Mouse (Mus musculus) adrenal gland (tissue): ENCODE measurements around the gene Igdcc4.
"Not testable (repeated sequence)": the region's sequence is repeated elsewhere in the genome, so short reads cannot be mapped to it uniquely, and the experiment has no call there.

ENCODE experiments used
- intact Hi-C: fragments of 180-260 bp; cut with DNase I; formaldehyde crosslinking; loops from one replicate; pipeline ENCODE4 v1.15.1; 2025
- long read RNA-seq, 2 experiments: library from polyadenylated mRNA; unstranded; transcript quantifications; one replicate each; pipeline ENCODE4 v2.0.0; 2020; ENCODE audit warnings: borderline replicate concordance in 1 of 2; ENCODE audit not compliant: insufficient replicate concordance in 1 of 2

The Igdcc4 gene
- long read RNA-seq, experiment 1, partial matches to known transcripts = 2 of 7 reads
- long read RNA-seq, experiment 1, other reads (novel, unspliced or antisense) = 5 of 7 reads
- long read RNA-seq, experiment 2, partial matches to known transcripts = 5 of 11 reads
- long read RNA-seq, experiment 2, other reads (novel, unspliced or antisense) = 6 of 11 reads

DNA sequence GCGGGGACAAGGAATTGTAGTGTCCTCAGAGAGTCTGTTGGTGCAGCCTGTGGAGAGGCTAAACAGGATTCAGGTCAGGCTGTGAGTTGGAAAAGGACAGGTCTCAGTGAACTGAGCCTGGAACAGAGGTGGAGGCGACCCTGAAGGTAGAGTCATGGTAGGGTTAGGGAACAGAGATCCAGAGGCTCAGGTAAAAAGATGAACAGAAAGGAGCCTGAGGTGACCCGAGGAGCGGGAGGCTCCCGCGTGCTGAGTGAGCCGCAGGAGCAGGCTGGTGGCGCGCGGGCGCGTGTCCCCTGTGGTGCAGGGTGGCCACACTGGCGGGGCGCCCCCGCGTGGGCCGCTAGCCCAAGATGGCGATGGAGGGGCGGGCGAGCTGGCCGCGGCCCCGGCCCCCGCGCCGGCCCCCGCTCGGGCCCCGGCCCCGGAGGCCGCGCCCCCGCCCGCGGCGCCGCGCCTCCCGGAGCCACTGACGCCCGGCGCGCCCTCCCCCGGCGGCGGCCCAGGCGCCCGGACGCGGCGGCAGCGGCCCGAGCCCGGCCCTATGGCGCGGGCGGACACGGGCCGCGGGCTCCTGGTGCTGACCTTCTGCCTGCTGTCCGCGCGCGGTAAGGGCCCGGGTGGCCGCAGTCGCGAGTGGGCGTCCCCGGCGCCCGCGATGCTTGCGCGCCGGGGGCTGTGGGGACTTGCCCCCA lies at the start of gene Igdcc4:
TSS of gene Igdcc4 (plus strand) at position 496 of the 695 bp plus-strand sequence.
- intact Hi-C loops = no loop called here

DNA sequence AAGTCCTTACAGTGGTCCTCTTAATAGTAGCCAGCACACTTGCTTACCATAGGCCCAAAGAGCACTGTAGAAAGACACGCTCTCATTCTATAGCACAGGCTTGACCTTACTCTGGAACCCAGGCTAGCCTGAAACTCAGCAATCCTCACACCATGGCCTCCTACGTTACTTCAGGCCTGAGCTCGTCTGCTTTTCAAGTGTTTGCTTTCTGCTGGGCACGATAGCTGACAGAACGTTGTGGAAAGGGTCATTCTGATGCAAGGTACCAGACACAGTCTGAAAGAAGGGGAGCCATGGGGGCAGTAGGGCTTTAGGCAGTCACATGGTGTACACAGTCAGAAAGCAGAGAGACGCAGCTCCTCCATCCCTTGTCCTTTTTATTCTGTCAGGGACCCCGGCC lies 37.0 kb upstream of the Igdcc4 start:
- intact Hi-C loops = no loop called here

DNA sequence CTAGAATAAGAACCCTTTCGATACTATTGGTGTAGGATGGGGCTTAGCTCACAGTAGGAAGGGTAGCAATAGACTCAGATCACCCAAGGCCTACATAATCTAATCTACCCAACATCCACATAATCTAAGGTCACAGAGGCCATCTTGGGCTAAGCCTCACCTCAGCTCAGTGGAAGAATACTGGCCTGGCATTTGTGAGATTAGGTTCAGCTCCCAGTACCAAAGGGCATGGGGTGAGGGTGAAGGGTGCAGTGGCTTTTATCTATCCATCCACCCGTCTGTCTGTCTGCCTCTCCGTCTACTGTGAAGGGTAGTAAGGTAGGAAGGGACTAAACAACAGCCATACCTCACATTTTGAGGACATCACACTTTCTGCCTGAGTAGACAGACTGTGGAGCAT lies 30.7 kb upstream of the Igdcc4 start:
- intact Hi-C loops = loop anchor here (5.0 kb wide), 1 partner anchor 52 kb away; no protein-coding TSS in a partner anchor

DNA sequence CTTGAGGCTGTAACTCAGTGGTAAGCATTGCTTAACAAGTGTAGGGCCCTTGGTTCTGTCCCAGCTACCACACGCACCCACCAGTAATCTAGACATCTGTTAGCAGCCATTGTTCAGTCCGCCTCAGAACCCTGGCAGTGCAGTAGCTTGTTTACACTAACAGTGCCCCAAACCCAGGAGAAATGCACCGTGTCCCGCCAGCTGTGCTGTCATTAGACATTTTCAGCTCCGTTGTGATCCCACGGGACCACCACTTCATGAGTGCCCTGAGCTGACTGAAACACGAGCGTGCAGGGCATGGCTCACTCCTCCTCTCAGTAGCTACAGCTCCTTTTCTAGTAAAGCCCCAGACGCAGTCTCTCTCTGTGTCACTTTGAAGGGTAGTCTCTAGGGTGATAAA lies 27.7 kb upstream of the Igdcc4 start:
- intact Hi-C loops = loop anchor here (5.0 kb wide), 1 partner anchor 49 kb away; no protein-coding TSS in a partner anchor

DNA sequence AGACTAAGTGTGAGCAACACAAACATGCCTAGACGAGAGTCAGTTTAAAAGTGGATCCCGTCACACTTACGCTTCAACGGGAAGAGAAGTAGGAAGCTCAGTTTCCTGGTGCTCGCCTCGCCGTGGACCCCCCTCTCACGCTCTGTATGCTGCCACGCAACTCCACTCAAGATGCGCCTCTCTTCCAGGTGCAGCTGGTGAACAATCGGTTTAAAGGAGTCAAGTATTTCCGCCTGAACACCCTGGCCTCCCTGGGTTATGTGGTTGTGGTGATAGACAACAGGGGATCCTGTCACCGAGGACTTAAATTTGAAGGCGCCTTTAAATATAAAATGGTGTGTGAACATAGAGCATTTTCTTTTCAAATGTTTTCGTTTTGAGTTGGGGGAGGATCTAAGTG lies 27.0 kb upstream of the Igdcc4 start:
- intact Hi-C loops = loop anchor here (5.0 kb wide), 1 partner anchor 48 kb away; no protein-coding TSS in a partner anchor

DNA sequence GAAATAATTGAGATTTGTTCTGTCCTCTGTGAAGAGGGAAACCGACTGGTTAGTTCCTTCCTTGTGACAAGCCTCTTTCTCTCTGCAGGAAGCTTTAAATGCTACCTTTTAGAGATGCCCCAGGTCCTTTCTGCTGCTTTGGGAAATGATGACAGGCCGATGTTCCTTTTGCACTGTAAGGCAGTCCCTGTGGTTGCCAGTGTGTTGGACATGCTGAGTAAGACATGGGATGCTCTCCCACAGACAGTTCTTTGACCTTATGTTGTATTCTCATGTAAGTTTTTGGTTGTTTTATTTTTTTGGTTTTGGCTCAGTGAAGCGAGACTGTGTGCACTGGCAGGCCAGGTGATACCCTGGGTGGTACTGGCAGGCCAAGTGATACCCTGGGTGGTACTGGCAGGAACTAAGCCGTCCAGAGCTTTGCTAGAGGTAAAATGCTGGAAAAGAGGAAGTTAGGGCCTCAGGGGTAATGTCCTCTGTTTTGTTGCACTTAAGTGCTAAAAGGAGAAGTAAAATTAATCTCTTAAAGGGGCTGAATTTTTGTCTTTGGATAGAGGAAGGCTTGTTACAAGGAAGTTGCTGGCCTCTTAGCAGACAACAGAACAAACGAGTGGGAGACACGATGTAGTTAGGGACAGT lies 26.3 kb upstream of the Igdcc4 start:
- intact Hi-C loops = loop anchor here (5.0 kb wide), 1 partner anchor 47 kb away; no protein-coding TSS in a partner anchor

DNA sequence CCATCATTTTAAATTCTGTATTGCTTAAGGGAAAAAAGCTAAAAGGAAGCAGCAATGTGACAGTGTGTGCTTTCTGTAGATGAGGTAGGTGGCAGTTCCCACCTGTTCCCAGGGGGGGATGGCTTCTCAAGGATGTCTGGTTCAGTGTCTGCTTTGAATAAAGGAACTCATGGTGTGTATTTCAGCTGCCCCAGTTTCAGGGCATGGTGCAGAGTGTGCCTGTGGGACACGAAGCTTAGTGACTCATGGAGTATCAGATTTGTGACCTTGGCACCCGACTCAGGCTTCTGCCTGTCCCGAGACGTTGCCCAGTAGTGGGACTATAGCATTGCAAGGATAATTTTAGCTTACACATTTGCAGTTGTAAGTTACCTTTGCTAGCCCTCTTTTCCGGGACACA lies 23.8 kb upstream of the Igdcc4 start:
- intact Hi-C loops = no loop called here

DNA sequence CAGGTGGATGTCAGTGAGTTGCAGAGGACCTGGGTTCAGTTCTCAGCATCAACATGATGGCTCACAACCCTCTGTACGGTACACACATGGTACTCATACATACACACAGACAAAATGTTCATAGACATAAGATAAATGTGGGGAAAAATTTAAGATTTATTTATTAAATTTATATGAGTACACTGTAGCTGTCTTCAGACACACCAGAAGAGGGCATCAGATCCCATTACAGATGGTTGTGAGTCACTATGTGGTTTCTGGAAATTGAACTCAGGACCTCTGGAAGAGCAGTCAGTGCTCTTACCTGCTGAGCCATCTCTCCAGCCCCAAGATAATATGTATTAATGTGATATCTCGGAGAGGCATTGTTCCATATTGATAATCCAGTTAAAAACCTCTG lies 21.1 kb upstream of the Igdcc4 start:
- intact Hi-C loops = not testable (repeated sequence)

DNA sequence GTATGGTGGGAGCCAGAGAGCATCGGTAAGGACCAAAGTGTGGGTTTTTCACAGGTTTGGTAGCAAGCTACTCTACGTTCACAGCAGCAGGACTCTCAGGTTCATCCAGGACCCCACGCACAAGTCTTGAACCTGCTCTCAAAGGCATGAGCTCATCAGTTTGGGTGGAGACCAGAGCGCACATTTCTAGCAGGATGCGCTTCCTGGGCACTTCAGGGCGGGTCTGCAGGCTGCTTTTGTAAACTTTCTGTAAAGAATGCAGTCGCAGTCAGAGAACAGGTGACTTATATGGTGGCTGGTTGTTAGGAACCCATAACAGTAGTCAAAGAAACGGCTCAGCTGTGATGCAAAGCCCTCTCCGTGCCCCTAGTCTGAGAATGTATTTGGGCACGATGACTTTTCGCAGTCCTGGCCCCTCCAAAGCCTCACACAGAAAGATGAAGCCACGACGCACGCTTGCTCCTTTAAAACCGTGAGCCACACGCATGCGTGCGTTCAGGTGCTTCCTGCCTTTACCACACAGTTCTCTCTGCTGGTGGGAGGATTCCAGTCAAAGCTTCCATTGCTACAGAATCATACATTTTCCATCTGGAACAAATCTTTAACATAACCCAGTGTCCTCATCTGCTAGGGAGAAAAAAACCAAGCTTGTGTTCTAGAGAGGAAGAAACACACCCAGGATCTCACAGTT lies 18.1 kb upstream of the Igdcc4 start:
- intact Hi-C loops = no loop called here

DNA sequence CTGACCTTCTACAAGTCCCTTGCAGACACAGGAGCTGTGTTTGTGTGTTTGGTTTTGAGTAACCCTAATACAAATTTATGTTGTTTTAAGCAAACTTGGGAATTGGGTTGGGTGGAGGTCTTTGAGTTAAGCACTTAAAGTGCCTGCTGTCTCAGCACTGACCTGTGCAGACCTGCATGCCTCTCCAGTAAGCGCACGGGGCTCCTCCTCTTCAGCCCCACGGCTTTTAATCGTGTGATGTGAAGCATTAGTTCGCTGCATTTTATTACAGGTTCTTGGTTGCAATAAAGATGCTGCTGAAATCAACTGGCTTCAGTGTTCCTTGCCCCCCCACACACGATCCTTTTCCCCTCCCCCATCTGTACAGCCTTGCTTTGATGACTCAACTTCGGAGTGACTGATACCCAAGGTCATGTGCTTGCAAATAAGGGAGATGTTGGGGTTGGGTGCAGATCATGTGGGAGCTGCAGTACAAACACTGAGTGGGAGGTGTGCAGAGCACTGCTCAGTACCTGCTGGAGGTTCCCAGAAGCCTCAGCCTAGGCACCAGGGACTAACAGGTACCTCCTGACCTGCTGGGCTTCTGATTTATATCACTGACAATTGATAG lies 17.0 kb upstream of the Igdcc4 start:
- intact Hi-C loops = no loop called here

DNA sequence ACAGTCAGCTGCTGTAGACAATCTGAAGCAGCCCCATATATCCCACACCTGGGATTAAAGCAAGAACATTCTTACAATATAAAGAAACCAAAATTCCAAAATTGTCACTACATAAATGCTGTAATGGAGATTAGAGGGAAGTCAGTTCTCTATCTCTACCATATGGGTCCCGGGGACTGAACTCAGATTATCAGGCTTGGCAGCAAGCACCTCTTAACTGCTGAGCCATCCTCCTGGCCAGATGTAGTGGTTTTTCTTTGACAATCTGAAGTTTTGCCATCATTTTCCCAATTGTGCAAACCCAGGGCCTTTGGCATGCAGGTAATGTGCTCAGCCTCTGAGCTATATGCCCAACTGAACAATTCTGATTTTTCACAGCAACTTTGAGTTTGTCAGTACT lies 16.0 kb upstream of the Igdcc4 start:
- intact Hi-C loops = no loop called here

DNA sequence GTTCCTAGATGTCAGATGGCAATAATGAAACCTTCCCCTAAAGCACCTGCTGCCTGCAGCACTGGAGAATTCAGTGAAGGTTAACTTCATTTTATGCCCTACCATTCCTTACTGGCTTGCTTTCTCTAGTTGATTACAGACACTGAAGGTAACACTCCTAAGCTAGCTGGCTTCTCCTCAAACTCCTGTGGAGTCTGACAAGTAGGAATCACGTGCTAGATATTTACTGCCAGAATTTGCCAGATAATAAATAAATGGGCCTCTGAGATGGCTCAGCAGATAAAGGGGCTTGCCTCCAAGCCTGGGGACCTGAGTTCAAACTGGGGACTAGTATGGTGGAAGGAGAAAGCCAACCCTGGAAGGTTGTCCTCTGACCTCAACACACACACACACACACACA lies 14.5 kb upstream of the Igdcc4 start:
- intact Hi-C loops = no loop called here

DNA sequence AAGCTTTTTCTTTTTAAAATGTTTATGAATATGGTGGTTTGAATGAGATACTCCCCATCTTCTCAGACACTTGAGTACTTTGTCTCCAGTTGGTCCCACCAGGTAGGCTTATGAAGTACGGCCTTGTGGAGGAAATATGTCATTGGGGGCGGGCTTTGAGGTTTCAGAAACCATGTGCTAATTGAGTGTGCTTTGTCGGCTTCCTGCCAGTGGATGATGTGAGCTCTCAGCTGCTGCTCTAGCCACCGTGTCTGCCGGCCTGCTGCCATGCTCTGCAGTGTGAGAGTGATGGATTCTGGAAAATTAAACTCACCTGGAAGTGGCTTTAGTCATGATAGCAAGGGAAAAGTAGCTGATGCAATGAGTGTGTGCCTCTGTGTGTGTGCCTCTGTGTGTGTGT lies 13.8 kb upstream of the Igdcc4 start:
- intact Hi-C loops = no loop called here

DNA sequence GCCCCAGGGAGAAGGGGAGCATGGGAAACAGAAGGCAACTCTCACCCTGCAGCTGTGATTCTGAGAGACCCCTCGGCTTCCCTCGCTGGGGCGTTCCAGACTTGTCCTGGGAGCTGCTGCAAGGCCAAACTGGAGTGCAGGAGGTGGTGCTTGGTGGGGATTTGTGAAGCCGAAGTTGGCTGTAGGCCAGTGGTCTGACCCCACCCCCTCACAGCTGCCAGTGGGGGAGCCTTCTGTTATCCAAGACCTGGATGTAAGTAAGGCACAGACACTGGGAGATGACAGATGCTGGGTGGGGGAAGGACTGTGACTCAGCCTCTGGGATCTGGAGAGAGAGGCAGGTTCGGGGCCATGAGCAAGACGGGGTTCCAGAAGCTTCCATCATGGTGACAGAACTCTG lies 7.0 kb upstream of the Igdcc4 start:
- intact Hi-C loops = no loop called here

DNA sequence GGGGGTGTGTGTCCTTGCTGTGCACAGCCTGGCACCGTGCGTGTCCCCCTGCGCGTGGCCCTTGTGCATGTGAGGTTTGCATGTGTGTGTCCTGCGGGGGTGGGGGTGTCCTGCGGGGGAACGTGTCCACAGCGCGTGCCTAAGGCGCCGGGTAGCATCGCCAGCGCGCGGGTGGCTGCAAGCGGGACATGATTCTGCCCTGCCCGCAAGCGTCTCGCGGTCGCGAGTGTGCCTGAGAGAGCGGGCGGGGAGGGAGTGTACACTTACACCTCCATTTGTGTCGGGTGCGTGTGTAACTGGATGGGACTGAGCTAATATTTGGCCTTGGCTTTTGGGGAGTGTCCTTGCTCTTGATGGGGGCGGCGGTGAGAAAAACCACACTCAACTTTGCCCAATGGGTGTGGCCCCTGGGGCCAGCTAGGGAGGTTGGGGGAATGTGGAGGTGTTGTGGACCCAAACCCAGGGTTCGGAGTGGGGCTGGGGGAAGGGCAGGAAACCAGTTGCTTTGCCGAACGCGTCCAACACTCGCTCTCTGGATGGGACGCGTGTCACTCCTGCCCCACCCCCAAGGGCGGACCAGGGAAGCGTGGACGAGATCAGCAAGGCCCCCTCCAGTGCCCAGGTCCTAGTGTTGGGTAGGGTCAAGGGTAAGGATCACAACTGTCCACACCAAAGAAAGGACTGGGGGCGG lies 545 bp downstream of the Igdcc4 start:
- intact Hi-C loops = no loop called here

DNA sequence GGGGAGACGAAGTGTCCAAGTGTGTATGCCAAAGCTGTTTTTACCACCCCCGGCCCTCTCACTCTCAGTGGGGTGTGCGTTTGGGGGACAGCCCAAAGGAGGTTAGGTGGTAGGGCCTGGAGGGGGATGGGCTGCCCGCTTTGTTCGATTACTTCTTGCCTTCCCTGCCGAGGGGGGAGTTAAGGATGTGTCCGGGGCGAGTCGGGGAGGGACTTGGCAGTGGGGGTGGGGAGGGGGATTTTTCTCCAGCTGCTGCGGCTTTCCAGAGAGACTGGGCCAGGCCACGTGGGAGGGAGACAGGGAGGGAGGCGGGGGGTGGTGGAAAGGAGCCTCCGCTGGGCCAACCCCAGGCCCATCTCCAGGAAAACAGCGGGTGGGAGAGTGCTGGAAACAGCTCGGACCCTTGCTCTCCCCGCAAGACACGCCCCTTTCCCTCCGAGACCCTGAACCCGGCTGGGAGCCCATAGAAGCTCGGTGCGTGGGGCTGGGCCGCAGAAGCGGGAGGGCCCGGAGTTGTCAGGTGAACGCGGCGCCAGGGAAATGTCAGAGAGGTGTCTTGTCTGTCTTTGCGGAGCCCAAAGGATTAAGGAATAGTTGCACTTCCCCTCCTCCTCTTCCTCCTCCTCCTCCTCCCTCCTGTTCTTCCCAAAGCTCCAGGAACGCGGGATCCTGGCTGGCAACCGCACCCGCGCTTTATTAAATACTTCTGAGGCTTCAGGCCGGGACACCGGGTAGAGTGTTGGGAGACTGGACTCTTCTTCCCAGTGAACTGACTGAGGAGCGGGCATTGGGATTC lies 1.3 kb downstream of the Igdcc4 start:
- intact Hi-C loops = no loop called here

DNA sequence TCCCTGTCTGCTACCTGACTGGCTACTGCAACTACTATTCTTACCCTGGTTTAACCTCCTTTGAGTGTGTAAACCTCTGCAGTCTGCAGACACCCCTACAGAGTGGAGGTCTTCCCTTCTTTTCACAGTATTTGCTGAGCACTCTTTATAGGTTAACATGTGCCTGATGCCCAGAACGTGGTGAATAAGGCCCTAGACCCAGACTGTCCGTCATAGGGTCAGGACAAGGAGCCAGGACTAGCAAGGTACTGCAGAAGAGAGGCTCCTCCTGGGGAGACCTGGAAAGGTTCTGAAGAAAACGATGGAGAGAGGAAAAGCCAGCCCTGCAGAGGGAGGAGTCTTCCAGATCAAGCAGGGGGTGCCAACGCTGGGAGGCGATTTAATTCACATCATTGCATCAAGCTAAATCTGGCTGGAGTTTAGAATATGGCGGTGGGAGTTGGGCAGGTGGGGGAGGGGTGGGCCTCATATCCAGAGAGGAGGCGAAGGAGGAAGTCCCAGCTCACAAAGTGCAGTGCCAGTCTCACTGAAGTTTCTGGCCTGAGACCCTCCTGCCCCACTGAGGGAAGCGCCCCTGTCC lies 2.0 kb downstream of the Igdcc4 start:
- intact Hi-C loops = no loop called here

DNA sequence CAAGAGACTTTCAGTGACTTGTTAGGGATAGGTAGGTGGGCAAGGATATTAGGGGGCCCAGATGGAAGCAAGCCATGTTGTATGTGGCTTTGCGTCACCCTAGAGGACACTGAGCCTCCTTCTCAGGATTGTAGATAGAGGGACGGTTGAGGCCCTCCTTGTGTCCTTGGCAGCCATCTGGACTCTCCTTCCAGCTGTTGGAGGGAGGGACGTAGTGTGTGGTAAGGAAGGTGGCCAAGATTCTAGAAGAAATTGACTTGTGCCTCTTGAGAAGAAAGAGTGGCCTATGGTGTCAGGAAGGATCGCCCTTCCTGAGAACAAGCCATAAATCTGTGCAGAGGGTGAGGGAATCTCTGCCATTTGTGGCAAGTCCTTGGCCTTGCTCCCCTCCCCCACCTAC lies 5.5 kb downstream of the Igdcc4 start:
- intact Hi-C loops = no loop called here

DNA sequence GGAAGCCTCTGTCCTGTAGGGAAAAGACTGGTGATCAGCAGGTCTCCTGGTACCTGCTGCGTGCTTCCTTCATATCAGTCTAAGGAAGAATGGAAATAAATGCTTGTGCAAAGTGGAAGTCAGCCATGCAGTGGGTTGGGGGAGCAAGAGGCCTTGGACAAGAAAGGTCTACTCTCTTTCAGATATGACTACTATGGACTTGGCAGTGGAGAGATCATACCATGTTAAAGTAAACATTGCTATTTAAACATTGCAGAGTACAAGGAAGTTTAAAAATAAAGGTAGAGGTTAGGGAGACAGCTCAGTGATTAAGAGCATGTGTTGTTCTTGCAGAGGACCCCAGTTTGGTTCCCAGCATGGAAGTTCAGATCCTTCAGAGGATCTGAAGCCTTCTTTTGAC lies 6.6 kb downstream of the Igdcc4 start:
- intact Hi-C loops = no loop called here
